Mouse (Mus musculus): ENCODE results near the gene Ctnna2. TPM values are rescaled to one million over a fixed set of nuclear protein-coding genes. Genes with fewer than 3 reads are reported as not detected.
A peak's percentile ranks its signal among the peaks of the same experiment; 100 is the strongest.

The Ctnna2 gene
- polyA plus RNA-seq (2015; fragmentation: Nextera tagmentation; extraction: Ambion mirVana) = 0.12 and 0.13 TPM in 2 replicates

GRCm38 (mm10) chr6:77979241-77979961 lies at the start of gene Ctnna2:
Gene Ctnna2 (minus strand): TSS chr6:77979699.
- WGBS (ENCODE audit: insufficient replicate concordance) = 2% methylated on average over 46 of the region's 58 CpGs
- no peak within 1 kb of the TSS for H3K9ac ChIP-seq
- no peak; the same call in 1 of the 2 replicates for ATAC-seq (ENCODE audit: insufficient read depth)
- no peaks in the 10 kb centered on the region for H3K9me3 ChIP-seq (replicated peaks)
- peak within 1 kb of the TSS; percentile 38 for H3K4me3 ChIP-seq (replicated peaks)
- no peaks in the 10 kb centered on the region for H3K36me3 ChIP-seq (replicated peaks)
- H3K4me2 ChIP-seq = peak within 1 kb of the TSS; percentile 55
- H3K27ac ChIP-seq (replicated peaks) = no peak within 1 kb of the TSS
- 0 out of 2 replicates have a peak, but pooled peaks cover 3% of the 10 kb centered on the region for H3K4me1 ChIP-seq (replicated peaks)
- peaks cover 4% of the 10 kb centered on the region; the same call in 1 of the 2 replicates for H3K27me3 ChIP-seq

DNA sequence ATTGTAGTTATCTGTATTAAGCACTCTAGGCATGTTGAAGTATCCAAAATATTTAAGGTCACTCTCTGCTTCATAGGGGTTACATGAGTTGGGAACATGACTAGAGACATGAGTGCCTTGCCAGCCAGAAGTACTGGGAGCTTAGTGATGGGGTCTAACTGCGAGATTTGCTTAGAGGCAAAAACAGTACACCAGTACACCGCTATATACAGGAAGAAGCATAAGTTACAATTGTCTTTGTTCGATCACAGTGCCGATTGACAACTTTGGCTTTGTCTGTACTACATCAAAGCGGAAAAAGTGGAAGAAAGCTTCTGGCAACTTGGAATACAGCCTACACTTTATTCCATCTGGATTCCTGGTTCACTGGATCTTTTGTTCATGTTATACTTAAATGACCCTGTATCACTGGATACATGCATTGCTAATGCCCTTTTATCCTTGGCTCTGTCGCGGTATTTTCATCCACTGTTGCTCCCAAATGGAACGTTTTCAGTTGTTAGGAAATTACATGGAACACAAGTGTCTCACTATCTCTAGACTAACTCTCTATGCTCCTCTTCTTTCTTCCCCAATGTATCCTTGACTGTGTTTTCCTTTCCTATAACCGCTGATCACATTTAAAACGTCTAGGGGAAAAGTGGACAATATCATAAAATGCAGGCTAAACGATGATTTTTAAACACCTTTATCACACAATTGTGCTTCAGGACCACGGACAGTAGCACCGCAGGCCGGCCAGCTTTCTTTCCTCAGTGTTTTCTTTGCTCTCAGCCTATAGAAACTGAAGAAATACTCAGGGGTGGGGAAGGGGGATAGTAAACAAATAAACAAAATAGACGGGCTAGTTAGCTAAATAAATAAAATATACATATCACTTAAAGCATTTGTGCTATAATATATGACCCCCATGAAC lies 896 bp upstream of the Ctnna2 start:
- Histone ChIP-seq H3K27ac (replicated peaks) (no peak overlapping the region), H3K4me2 (no peak overlapping the region), H3K36me3 (replicated peaks) (no peaks in the 10 kb centered on the region), H3K9ac (no peak overlapping the region), H3K9me3 (replicated peaks) (no peaks in the 10 kb centered on the region), H3K4me1 (replicated peaks) (0 out of 2 replicates have a peak, but pooled peaks cover 3% of the 10 kb centered on the region), H3K4me3 (replicated peaks) (no peak overlapping the region), H3K27me3 (peaks cover 4% of the 10 kb centered on the region; the same call in 1 of the 2 replicates)
- no peak for ATAC-seq (ENCODE audit: insufficient read depth)
- WGBS (ENCODE audit: insufficient replicate concordance) = 12% methylated on average over 15 of the region's 15 CpGs

DNA sequence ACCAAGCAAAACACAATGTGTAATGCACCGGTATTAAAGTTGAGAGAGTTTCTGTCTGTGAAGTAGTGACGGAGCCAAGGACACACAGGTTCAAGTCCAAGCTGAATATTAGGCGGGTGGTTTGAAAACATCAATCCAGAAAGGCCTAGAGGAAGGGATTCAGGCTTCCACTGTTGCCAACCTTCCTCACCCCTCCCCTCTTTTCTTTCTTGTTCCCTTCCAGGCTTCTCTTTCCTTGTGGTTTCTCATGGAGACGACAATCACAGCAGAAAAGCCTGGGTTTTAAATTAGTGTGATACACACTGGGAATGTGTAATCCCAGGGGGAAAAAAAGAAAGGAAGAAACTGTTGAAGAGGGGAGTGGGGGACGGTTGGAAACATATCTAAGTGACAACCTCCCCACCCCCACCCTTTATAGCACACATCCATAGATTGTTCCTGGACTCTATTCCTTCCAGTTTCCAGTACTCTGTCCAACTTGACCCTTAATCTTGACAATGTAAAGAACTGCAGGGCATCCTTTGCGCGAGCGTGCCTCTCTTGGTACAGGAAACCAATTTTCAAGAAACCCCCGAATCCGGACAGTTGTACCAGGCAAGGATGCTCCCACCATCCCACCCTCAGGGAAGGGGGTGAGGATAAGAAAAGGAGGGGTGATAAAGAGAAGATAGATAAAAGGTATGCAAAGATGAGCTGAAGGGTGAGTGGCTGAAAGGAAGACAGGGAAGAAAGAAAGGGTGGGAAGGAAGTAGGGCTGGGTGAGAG lies 841 bp downstream of the Ctnna2 start:
- H3K27me3 ChIP-seq = peaks cover 4% of the 10 kb centered on the region; the same call in 1 of the 2 replicates
- no peak for ATAC-seq (ENCODE audit: insufficient read depth)
- no peak overlapping the region for H3K9ac ChIP-seq
- no peaks in the 10 kb centered on the region for H3K9me3 ChIP-seq (replicated peaks)
- 19% methylated on average over 10 of the region's 10 CpGs for WGBS (ENCODE audit: insufficient replicate concordance)
- 0 out of 2 replicates have a peak, but pooled peaks cover 3% of the 10 kb centered on the region for H3K4me1 ChIP-seq (replicated peaks)
- H3K4me3 ChIP-seq (replicated peaks) = no peak overlapping the region
- H3K36me3 ChIP-seq (replicated peaks) = no peaks in the 10 kb centered on the region
- no peak overlapping the region for H3K4me2 ChIP-seq
- H3K27ac ChIP-seq (replicated peaks) = no peak overlapping the region

- Histone ChIP-seq H3K4me2 (no peak overlapping the region), H3K9ac (no peak overlapping the region), H3K27me3 (no peaks in the 10 kb centered on the region), H3K36me3 (replicated peaks) (no peaks in the 10 kb centered on the region), H3K27ac (replicated peaks) (no peak overlapping the region), H3K4me3 (replicated peaks) (no peak overlapping the region), H3K4me1 (replicated peaks) (no peaks in the 10 kb centered on the region), H3K9me3 (replicated peaks) (no peaks in the 10 kb centered on the region)
- WGBS (ENCODE audit: insufficient replicate concordance) = 56% methylated on average over 10 of the region's 10 CpGs
- no peak for ATAC-seq (ENCODE audit: insufficient read depth)
Measured at GRCm38 (mm10) chr6:77970545-77971242, 8.8 kb downstream of the Ctnna2 start.

- Histone ChIP-seq H3K4me3 (replicated peaks) (no peak overlapping the region), H3K36me3 (replicated peaks) (no peaks in the 10 kb centered on the region), H3K4me1 (replicated peaks) (no peaks in the 10 kb centered on the region), H3K27me3 (no peaks in the 10 kb centered on the region), H3K9me3 (replicated peaks) (no peaks in the 10 kb centered on the region), H3K27ac (replicated peaks) (no peak overlapping the region), H3K9ac (no peak overlapping the region), H3K4me2 (no peak overlapping the region)
- 44% methylated on average over 4 of the region's 4 CpGs for whole genome bisulfite sequencing (ENCODE audit: insufficient replicate concordance)
- no peak for ATAC-seq (ENCODE audit: insufficient read depth)
Measured at GRCm38 (mm10) chr6:77969774-77970173, 9.7 kb downstream of the Ctnna2 start.

GRCm38 (mm10) chr6:77962011-77962410 lies 17.5 kb downstream of the Ctnna2 start:
- 0 out of 2 replicates have a peak, but pooled peaks cover 3% of the 10 kb centered on the region for H3K9me3 ChIP-seq (replicated peaks)
- 46% methylated on average over 1 of the region's 1 CpGs for WGBS (ENCODE audit: insufficient replicate concordance)
- no peaks in the 10 kb centered on the region for H3K4me1 ChIP-seq (replicated peaks)
- no peak overlapping the region for H3K4me2 ChIP-seq
- H3K9ac ChIP-seq = no peak overlapping the region
- H3K36me3 ChIP-seq (replicated peaks) = no peaks in the 10 kb centered on the region
- H3K4me3 ChIP-seq (replicated peaks) = no peak overlapping the region
- ATAC-seq (ENCODE audit: insufficient read depth) = no peak
- H3K27ac ChIP-seq (replicated peaks) = no peak overlapping the region
- H3K27me3 ChIP-seq = no peaks in the 10 kb centered on the region

GRCm38 (mm10) chr6:77951276-77951675 lies 28.2 kb downstream of the Ctnna2 start:
- no peak for ATAC-seq (ENCODE audit: insufficient read depth)
- H3K4me2 ChIP-seq = no peak overlapping the region
- no peaks in the 10 kb centered on the region for H3K4me1 ChIP-seq (replicated peaks)
- H3K9ac ChIP-seq = no peak overlapping the region
- no peak overlapping the region for H3K4me3 ChIP-seq (replicated peaks)
- H3K27ac ChIP-seq (replicated peaks) = no peak overlapping the region
- H3K36me3 ChIP-seq (replicated peaks) = no peaks in the 10 kb centered on the region
- WGBS (ENCODE audit: insufficient replicate concordance) = 57% methylated on average over 4 of the region's 4 CpGs
- H3K27me3 ChIP-seq = no peaks in the 10 kb centered on the region
- no peaks in the 10 kb centered on the region for H3K9me3 ChIP-seq (replicated peaks)

DNA sequence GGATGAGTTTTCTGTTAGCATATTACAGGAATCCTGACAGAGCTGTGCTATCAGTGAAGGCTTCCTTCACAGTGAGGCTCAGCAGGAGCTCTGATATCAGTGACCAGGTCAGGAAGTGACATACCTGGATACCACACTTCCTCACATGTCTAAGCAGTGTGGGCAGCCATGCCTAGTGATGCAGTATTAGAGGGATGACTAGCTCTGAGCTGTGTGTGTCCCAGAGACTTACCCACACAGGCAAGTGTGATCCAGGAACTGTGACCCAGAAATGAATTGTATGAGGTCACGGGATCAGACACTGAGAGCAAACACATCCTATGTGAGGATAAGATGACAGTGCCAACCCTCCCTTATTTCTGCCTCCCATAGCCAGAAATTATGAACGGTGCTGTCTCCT lies 28.8 kb downstream of the Ctnna2 start:
- Histone ChIP-seq H3K4me1 (replicated peaks) (no peaks in the 10 kb centered on the region), H3K4me2 (no peak overlapping the region), H3K4me3 (replicated peaks) (no peak overlapping the region), H3K36me3 (replicated peaks) (no peaks in the 10 kb centered on the region), H3K9me3 (replicated peaks) (no peaks in the 10 kb centered on the region), H3K27ac (replicated peaks) (no peak overlapping the region), H3K27me3 (no peaks in the 10 kb centered on the region), H3K9ac (no peak overlapping the region)
- 61% methylated on average over 2 of the region's 2 CpGs for WGBS (ENCODE audit: insufficient replicate concordance)
- no peak for ATAC-seq (ENCODE audit: insufficient read depth)

GRCm38 (mm10) chr6:77929375-77929774 lies 50.1 kb downstream of the Ctnna2 start:
- no peaks in the 10 kb centered on the region for H3K4me1 ChIP-seq (replicated peaks)
- WGBS (ENCODE audit: insufficient replicate concordance) = 55% methylated on average over 3 of the region's 3 CpGs
- no peaks in the 10 kb centered on the region for H3K27me3 ChIP-seq

DNA sequence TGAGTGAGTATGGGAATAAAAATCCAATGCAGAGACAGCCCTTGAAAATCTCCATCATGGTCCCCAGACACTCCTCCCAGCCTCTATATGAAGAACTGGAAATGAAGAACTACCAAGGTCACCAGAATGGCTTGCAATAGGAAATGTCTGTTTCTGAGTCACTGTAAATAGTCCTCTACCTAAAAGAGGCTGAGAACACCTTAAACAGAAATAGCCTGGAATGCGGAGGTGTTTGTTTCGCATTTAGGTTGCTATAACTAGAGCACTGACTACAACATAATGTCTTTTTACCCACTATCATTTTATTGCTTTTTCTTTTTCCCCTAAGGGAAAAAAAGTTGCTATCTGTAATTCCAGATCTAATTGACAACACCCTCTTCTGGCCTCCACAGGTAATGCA lies 106.3 kb downstream of the Ctnna2 start:
- 90% methylated on average over 2 of the region's 2 CpGs for WGBS (ENCODE audit: insufficient replicate concordance)
- no peaks in the 10 kb centered on the region for H3K4me1 ChIP-seq (replicated peaks)
- no peak overlapping the region for H3K27ac ChIP-seq (replicated peaks)
- no peak overlapping the region for H3K9ac ChIP-seq
- no peaks in the 10 kb centered on the region for H3K27me3 ChIP-seq
- no peaks in the 10 kb centered on the region for H3K36me3 ChIP-seq (replicated peaks)
- H3K4me2 ChIP-seq = no peak overlapping the region
- H3K9me3 ChIP-seq (replicated peaks) = no peaks in the 10 kb centered on the region
- H3K4me3 ChIP-seq (replicated peaks) = no peak overlapping the region
- ATAC-seq (ENCODE audit: insufficient read depth) = no peak

More at GRCm38 (mm10) chr6:77929375-77929774, 50.1 kb downstream of the Ctnna2 start:
- H3K27ac ChIP-seq (replicated peaks) = no peak overlapping the region
- no peak for ATAC-seq (ENCODE audit: insufficient read depth)
- H3K9ac ChIP-seq = no peak overlapping the region
- no peak overlapping the region for H3K4me2 ChIP-seq
- H3K36me3 ChIP-seq (replicated peaks) = no peaks in the 10 kb centered on the region
- no peak overlapping the region for H3K4me3 ChIP-seq (replicated peaks)
- no peaks in the 10 kb centered on the region for H3K9me3 ChIP-seq (replicated peaks)
